Mouse (Mus musculus): ENCODE measurements around the gene Ano4.
A peak's percentile ranks its signal among the peaks of the same experiment; 100 is the strongest.

DNA sequence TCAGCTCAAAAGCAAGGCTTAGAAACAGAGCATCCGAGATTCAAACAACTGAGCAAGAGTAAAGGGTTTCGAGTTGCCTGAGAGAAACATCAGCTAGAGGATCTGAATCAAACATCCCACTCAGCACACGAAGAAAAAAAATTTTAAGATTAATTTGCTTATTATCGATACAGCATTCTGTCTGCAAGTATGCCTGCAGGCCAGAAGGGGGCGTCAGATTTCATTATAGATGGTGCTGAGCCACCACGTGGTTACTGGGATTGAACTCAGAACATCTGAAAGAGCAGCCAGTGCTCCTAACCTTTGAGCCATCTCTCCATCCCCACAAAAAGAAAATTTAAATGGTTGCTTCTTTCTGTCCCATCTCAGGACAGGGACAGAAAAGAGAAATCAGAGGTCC lies 223.2 kb downstream of the Ano4 start:
- TF ChIP-seq CTCF (conservative IDR thresholded peaks at IDR 0.05; ENCODE audit: low read length) (peak; percentile 49), NANOG (IDR thresholded peaks at IDR 0.05; ENCODE audit: borderline replicate concordance, low read length) (no peak), POU5F1 (IDR thresholded peaks at IDR 0.05; ENCODE audit: borderline replicate concordance, low read length) (no peak)
